Mouse (Mus musculus): ENCODE measurements around the gene Alx3. TPM values are rescaled to one million over a fixed set of nuclear protein-coding genes. Genes with fewer than 3 reads are reported as not detected.
A peak's percentile ranks its signal among the peaks of the same experiment; 100 is the strongest.

The Alx3 gene
- polyA plus RNA-seq, 1 experiment, result not detected

- H3K4me1 ChIP-seq (ENCODE audit: control insufficient read depth, insufficient read depth, low read length), result no peaks in the 10 kb centered on the region
- 87% methylated on average over 7 of the region's 7 CpGs for WGBS
- TF ChIP-seq CTCF (IDR thresholded peaks at IDR 0.05; ENCODE audit: insufficient read depth, low read depth, low read length), result no peak
- no peak for TF ChIP-seq POLR2A (IDR thresholded peaks at IDR 0.05; ENCODE audit: insufficient read depth, low read depth, low read length)
- no peak overlapping the region for H3K27ac ChIP-seq (ENCODE audit: insufficient read depth, low read depth, low read length)
- no peak overlapping the region for H3K4me3 ChIP-seq (ENCODE audit: insufficient read depth, low read depth, low read length)
These were observed 32.8 kb downstream of the Alx3 start for GRCm38 (mm10) chr3:107627641-107628040.

- Histone ChIP-seq H3K4me1 (ENCODE audit: control insufficient read depth, insufficient read depth, low read length) (no peaks in the 10 kb centered on the region), H3K4me3 (ENCODE audit: insufficient read depth, low read depth, low read length) (no peak overlapping the region), H3K27ac (ENCODE audit: insufficient read depth, low read depth, low read length) (no peak overlapping the region)
- WGBS, result 96% methylated on average over 2 of the region's 2 CpGs
- no peak for TF ChIP-seq POLR2A (IDR thresholded peaks at IDR 0.05; ENCODE audit: insufficient read depth, low read depth, low read length)
- TF ChIP-seq CTCF (IDR thresholded peaks at IDR 0.05; ENCODE audit: insufficient read depth, low read depth, low read length), result no peak
These were observed 33.7 kb downstream of the Alx3 start for GRCm38 (mm10) chr3:107628551-107628950.

GRCm38 (mm10) chr3:107629411-107629810 is 34.6 kb downstream of the Alx3 start:
- Histone ChIP-seq H3K4me3 (ENCODE audit: insufficient read depth, low read depth, low read length) (no peak overlapping the region), H3K4me1 (ENCODE audit: control insufficient read depth, insufficient read depth, low read length) (no peaks in the 10 kb centered on the region), H3K27ac (ENCODE audit: insufficient read depth, low read depth, low read length) (no peak overlapping the region)
- 87% methylated on average over 4 of the region's 4 CpGs for WGBS
- TF ChIP-seq POLR2A (IDR thresholded peaks at IDR 0.05; ENCODE audit: insufficient read depth, low read depth, low read length), result no peak
- no peak for TF ChIP-seq CTCF (IDR thresholded peaks at IDR 0.05; ENCODE audit: insufficient read depth, low read depth, low read length)

GRCm38 (mm10) chr3:107630682-107631522 is 36.1 kb downstream of the Alx3 start, which contains the start of gene Gm10961:
TSS of gene Gm10961 (plus strand) at chr3:107631322.
- Histone ChIP-seq H3K27ac (ENCODE audit: insufficient read depth, low read depth, low read length) (peak within 1 kb of the TSS; percentile 88), H3K4me1 (ENCODE audit: control insufficient read depth, insufficient read depth, low read length) (no peaks in the 10 kb centered on the region), H3K4me3 (ENCODE audit: insufficient read depth, low read depth, low read length) (peak within 1 kb of the TSS; percentile 84)
- TF ChIP-seq POLR2A (IDR thresholded peaks at IDR 0.05; ENCODE audit: insufficient read depth, low read depth, low read length), result no peak
- WGBS, result under 1% methylated on average over 48 of the region's 48 CpGs

GRCm38 (mm10) chr3:107631523-107631958 is 36.7 kb downstream of the Alx3 start, which contains the start of gene Strip1:
TSS of gene Strip1 (minus strand) at chr3:107631694.
- H3K4me3 ChIP-seq (ENCODE audit: insufficient read depth, low read depth, low read length), result peak within 1 kb of the TSS; percentile 84
- H3K27ac ChIP-seq (ENCODE audit: insufficient read depth, low read depth, low read length), result peak within 1 kb of the TSS; percentile 88
- TF ChIP-seq CTCF (IDR thresholded peaks at IDR 0.05; ENCODE audit: insufficient read depth, low read depth, low read length) (no peak), POLR2A (IDR thresholded peaks at IDR 0.05; ENCODE audit: insufficient read depth, low read depth, low read length) (peak; percentile 59)
- no peaks in the 10 kb centered on the region for H3K4me1 ChIP-seq (ENCODE audit: control insufficient read depth, insufficient read depth, low read length)
- WGBS, result under 1% methylated on average over 35 of the region's 35 CpGs

GRCm38 (mm10) chr3:107632786-107633185 is 38.0 kb downstream of the Alx3 start:
- Histone ChIP-seq H3K4me3 (ENCODE audit: insufficient read depth, low read depth, low read length) (no peak overlapping the region), H3K27ac (ENCODE audit: insufficient read depth, low read depth, low read length) (no peak overlapping the region), H3K4me1 (ENCODE audit: control insufficient read depth, insufficient read depth, low read length) (no peaks in the 10 kb centered on the region)
- 95% methylated on average over 4 of the region's 4 CpGs for WGBS
- no peak for TF ChIP-seq POLR2A (IDR thresholded peaks at IDR 0.05; ENCODE audit: insufficient read depth, low read depth, low read length)
- no peak for TF ChIP-seq CTCF (IDR thresholded peaks at IDR 0.05; ENCODE audit: insufficient read depth, low read depth, low read length)

GRCm38 (mm10) chr3:107633906-107634305 is 39.1 kb downstream of the Alx3 start:
- 93% methylated on average over 9 of the region's 9 CpGs for WGBS
- TF ChIP-seq POLR2A (IDR thresholded peaks at IDR 0.05; ENCODE audit: insufficient read depth, low read depth, low read length) (no peak), CTCF (IDR thresholded peaks at IDR 0.05; ENCODE audit: insufficient read depth, low read depth, low read length) (no peak)
- Histone ChIP-seq H3K27ac (ENCODE audit: insufficient read depth, low read depth, low read length) (no peak overlapping the region), H3K4me3 (ENCODE audit: insufficient read depth, low read depth, low read length) (no peak overlapping the region), H3K4me1 (ENCODE audit: control insufficient read depth, insufficient read depth, low read length) (no peaks in the 10 kb centered on the region)

GRCm38 (mm10) chr3:107635836-107636235 is 41.0 kb downstream of the Alx3 start:
- Histone ChIP-seq H3K4me1 (ENCODE audit: control insufficient read depth, insufficient read depth, low read length) (no peaks in the 10 kb centered on the region), H3K4me3 (ENCODE audit: insufficient read depth, low read depth, low read length) (no peak overlapping the region), H3K27ac (ENCODE audit: insufficient read depth, low read depth, low read length) (no peak overlapping the region)
- TF ChIP-seq POLR2A (IDR thresholded peaks at IDR 0.05; ENCODE audit: insufficient read depth, low read depth, low read length) (no peak), CTCF (IDR thresholded peaks at IDR 0.05; ENCODE audit: insufficient read depth, low read depth, low read length) (no peak)
- WGBS, result 73% methylated on average over 8 of the region's 8 CpGs

GRCm38 (mm10) chr3:107636236-107636635 is 41.4 kb downstream of the Alx3 start:
- H3K27ac ChIP-seq (ENCODE audit: insufficient read depth, low read depth, low read length), result no peak overlapping the region
- TF ChIP-seq POLR2A (IDR thresholded peaks at IDR 0.05; ENCODE audit: insufficient read depth, low read depth, low read length) (no peak), CTCF (IDR thresholded peaks at IDR 0.05; ENCODE audit: insufficient read depth, low read depth, low read length) (no peak)
- no peak overlapping the region for H3K4me3 ChIP-seq (ENCODE audit: insufficient read depth, low read depth, low read length)
- 86% methylated on average over 3 of the region's 3 CpGs for WGBS
- H3K4me1 ChIP-seq (ENCODE audit: control insufficient read depth, insufficient read depth, low read length), result no peaks in the 10 kb centered on the region

Measured in olfactory bulb, adult 2 months (tissue).